Mouse (Mus musculus): ENCODE results near the gene Fam210b.

Gene Fam210b

DNA sequence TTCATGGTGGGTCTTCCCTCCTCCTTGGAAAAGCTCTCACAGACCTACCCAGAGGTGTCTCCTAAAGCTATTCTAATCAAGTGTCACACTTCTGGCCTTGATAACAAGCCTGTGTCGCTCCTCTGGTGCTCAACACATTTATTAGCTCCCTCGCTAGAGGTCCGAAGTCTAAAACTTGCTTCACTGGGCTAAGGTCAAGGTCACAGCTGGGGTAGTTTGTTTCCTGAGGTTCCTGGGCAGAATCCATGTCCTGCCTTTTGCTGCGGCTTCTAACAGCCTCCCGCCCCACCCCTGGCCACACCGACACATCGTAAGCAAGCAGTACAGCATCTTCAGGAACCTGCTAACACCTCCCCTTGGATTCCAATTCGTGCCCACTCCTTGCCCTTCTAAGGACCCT is 5.4 kb downstream of the Fam210b start:
- DNase-seq, result no peak

DNA sequence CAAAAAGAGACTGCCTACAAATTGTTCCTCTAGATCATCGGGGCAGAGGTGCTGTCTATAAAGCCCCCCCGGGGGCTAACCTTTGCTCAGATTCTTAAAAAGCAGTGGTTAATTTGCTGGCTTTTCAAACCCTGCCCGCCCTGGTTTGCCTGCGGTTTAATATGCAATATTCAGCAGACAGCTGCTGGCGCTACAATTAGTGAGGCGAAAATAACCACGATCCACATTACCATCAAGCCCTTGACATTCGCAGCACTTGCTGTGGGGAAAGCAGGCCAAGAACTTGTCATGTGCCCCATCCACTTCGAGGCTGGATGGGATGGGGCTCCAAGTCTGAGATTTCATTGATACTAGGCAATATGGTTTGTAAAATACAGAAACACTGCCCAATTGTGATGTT is 7.9 kb downstream of the Fam210b start:
- no peak for DNase-seq

DNA sequence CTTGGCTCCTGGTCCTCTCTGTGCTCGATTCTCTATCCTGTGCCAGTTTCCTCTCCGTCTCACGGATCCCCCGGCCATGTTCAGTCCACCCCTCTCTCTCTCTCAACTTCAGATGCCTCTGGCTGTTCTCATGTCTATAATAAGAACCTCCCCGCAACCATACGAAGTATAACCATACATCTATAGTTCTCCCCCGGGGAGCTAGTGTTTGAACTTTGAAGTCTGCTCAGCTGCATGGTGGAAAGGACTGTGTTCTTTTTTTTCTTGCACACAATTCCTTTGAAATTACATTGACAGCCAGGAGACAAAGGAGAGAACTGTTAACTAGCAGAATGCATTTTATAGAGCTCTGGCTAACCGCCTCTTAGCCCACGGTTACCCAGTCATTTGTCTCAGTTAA is 9.4 kb downstream of the Fam210b start:
- no peak for DNase-seq

DNA sequence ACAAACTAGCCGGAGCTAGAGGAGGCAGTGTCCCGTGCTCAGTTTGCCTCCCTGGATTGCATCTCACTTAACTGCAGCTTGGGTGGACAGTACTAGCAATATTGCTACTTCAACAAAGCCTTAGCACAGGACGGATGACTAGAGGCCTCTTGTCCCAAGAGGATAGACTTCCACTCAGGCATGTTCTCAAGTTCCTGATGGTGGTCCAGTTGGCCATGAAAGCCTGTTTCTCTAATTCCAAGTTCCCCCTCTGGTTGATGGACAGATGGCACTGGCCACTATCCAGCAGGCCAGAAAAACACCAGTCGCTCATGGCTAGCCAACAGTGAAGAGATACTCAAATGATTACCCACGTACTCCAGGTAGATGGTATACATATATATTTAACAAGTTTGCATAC is 10.5 kb downstream of the Fam210b start:
- DNase-seq, result no peak

DNA sequence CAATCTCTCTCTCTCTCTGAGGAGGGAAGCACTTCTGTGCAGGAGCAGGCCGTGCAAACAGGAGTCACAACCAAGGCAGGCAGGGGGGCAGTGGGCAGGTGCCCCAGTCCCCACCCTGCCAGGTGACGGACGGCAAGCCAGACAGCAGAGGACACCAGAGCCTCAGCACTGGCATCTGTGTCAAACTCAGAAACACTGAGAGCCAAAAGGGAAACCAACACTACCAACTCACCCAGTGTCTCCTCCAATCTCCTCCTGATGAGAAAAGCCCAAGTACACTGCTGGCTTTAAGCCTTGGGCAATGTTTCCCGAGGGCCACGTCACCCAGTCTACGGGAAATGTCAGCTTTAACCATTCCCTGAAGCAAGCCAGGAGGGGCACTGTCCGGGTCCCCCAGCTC is 17.8 kb downstream of the Fam210b start:
- DNase-seq, result no peak

DNA sequence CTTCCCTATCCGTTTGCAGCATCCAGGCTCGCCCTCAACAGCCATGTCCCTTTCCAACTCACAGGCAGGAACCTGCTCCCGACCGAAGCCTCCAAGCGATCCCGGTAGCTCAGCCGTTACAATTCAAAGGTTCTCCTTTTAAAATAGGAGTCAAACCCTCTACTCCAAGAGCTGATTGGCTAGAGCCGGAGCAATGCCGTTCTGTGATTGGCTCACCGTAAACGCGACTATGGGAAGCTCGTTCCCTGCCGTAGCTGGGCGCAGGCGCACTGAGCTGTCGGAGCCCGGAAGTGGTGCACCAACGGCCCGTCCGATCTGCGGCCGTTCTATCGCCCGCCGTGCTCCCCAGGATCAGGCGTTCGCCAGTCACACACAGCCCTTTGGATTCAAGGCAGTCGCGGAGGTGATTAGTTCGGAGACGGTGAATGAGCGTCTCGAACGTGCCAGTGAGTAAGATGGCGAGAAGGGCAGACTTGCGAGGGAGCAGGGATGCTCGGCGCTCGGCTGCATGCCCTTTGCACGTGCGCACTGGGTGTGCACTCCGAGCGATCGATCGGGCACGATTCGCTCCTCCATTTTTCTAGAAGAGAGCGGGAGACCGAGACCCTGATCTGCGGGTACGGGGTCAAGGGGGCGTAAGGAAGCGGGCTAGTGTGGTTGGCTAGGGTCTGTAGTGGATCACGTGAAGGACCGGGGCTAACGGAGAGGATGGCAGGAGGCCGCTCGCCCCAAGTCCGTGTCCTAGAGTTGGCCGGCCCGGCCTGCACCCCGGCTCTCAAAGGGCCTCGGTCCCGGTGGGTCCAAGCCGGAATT is 25.3 kb downstream of the Fam210b start, which contains the start of the genes Aurka and Cstf1:
Aurka (minus strand) TSS at position 125 of the 813 bp plus-strand sequence.
Cstf1 (plus strand) TSS at position 271 of the 813 bp plus-strand sequence.
- peak; percentile 97 to 98 for DNase-seq

DNA sequence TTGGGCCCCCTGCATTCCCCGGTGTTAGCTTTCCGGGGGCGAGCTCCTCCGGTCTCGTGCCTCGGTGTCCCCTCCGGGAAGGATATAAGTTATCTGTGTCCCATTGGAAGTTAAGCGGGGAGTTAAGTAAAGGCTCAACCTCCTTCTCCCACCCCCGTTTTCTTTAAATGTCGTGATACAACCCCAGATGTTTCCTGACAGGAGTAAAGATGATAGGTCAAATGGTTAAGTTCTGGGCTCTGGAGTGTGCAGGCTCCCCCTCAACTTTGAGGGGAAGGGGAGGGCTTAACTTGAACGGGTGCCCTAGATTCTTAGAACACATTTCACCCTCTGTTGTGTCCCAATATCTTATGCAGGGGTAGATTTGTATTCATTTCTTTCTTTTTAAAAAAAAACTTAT is 25.9 kb downstream of the Fam210b start:
- DNase-seq, result no peak

DNA sequence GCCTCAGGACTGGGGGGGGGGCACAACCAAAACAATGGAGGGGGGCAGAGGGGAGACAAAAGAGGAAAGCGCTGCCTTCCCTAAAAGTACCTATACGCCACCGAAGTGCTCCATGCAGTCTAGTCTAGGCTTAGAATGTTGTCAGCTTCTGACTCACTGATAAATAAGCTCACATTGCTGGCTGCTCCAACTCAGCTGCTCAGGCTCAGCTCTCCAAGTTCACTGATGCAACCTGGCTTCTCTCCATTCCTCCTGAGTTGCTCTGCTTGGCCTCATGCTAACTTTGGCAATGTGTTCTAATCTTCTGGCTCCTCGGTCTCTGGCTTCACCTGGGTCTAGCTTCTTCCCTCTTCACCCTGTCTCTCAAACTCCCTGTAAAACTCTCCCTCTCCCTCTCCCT is 31.2 kb downstream of the Fam210b start:
- DNase-seq, result no peak

DNA sequence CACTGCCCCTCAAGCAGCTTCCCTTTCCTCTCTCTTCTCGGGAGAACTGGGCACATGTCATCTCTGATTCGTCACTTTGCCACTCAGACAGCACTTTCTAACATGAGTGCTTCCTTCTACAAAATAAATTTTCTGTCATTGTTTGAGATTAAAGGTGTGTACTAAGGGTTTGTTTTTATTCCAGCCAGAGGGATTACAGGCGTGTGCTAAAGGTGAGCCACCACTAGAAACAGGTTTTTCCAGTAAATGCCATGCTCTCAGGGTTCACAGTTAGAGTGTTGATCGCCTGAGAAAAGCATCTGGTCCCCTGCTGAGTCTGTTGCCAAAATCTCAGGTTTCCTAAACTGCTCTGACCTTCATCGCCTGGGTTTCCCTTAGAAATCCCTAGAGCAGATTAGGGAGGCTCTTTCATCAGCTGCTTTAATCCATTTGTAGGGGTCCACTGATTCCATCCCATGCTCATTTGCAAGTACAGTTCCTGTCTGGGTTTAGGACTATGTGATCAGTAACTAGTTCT is 31.7 kb downstream of the Fam210b start:
- no peak for DNase-seq

DNA sequence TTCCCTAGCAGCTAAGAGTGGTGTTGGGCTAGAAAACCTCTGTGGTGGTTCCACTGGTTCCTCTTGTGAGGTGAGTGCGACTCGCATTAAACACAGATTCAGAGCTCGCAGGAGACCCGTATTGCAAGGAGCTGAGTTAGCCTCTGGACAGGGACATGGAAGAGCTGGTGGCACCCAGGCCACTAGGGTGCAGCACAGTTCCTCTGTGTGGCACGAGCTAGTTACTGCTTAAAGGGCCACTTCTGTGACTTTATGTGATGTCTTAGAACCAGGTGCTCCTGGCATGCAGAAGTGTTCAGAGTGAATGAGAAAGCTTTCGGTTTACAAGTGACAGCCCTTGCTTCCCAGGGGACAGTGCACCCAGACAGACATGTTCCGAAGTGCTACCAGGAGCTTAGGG is 33.0 kb downstream of the Fam210b start:
- DNase-seq, result peak; percentile 49 to 52

DNA sequence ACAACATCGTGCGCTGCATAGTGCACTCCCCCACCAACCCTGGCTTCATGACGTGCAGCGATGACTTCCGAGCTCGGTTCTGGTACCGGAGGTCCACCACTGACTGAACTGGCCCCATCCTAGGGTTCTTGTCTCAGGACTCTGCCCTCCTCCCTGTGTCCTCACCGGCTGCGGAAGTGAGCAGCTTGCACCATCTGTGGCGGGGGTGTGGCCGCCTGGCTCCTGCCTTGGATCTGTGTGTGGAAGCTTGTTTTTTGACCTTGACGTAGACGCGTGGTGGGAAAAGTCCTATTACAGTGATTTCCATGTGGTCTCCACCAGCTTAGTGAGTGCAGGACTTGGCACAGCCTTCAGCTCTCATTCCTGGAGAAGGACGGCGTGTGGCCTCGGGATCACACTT is 35.1 kb downstream of the Fam210b start:
- DNase-seq, result no peak

DNA sequence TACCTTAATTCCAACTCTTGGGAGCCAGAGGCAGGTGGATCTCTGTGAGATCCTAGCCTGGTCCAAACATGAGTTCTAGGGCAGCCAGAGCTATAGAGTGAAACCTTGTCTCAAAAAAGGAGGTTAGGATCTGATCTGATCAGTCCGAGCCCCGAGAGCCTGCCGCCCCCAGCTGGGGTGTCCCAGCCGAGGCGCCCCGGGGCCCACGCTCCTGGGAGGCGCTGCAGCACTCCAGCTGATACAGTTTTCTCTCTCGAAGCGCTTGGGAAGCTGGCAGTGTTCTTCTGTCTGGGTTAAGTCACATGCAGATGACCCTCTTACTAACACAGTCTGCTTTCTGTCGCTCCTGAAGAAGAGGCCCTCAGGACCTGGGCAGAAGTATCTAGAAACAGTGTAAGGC is 36.0 kb downstream of the Fam210b start:
- DNase-seq, result no peak

DNA sequence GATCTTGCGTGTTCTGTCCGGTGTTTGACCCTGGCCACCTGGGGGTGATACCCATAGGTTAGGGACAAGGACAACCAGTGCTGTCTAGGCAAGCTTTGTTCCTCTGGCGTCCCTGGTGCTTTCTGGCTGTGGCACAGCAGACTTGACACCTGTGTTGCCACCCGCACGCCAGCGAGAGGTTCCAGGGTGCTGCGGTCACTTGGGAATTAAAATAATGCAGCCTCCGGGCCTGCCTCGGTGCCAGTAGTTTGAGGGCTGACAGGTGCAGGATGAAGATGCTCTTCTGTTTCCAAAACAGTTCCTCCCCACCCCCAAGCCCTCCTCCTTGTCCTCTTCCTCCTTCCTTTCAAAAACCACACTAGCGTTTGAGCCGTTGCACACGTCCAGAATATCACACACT is 36.5 kb downstream of the Fam210b start:
- DNase-seq, result no peak

DNA sequence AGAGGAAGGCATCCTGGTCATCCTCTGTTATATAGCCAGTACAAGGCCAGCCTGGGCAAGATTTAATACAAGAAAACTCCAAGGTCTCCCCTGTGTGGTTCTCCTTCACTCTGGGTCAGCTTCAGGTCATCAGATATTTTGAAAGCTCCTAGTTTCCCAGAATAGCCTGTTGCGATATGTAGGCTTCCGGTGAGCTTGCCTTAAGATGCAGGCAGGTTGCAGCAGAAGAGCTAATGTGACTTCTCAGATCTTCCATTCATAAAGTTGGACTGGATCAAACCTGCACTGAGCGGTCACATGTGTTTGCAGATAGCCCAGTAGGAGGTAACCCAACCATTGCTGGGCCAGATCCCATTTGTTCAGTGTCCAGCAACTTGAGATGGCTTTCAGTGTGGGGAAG is 39.4 kb downstream of the Fam210b start:
- no peak for DNase-seq

DNA sequence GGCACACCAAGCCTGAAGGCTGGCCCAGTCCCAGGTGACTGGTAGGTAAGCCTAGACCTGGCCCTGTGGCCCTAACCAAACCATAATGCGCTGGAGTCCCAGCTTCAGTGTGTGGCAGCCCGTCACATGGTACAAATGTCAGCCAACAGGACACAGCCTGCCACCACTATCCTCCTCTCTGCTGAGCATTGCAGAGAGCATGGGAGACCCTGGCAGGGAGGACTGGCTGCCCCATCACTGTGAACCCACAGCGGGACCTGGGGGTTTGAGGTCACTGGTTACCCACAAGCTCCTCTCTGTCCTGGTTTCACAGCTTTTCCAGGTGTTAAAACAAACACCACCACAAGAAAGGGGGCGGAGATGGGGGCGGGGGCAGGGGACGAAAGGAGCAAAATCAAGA is 45.0 kb downstream of the Fam210b start:
- peak in 1 of 2 experiments; percentile 21 for DNase-seq

DNA sequence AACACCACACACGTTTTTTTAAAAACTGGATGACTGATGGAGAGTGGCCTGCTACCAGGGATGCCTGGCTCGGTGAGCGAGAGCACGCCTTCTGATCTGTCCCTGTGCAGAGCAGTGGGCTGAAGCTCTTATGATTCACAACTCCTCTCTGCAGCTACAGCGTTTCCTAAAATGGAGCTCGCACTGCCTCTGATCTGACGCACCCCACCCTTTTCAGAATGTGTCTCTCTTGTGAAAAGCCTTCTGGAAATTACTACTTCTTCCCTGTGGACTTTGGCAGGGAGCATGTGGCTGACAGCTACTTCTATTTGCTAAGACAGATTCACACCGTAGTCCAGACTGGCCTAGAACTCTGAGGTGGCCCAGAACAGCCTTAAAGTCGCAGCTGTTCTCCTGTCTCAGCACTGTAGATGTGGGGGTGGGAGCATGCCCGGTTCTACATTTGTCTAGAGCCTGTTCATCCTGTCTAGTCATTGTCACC is 46.7 kb downstream of the Fam210b start:
- DNase-seq, result no peak

DNA sequence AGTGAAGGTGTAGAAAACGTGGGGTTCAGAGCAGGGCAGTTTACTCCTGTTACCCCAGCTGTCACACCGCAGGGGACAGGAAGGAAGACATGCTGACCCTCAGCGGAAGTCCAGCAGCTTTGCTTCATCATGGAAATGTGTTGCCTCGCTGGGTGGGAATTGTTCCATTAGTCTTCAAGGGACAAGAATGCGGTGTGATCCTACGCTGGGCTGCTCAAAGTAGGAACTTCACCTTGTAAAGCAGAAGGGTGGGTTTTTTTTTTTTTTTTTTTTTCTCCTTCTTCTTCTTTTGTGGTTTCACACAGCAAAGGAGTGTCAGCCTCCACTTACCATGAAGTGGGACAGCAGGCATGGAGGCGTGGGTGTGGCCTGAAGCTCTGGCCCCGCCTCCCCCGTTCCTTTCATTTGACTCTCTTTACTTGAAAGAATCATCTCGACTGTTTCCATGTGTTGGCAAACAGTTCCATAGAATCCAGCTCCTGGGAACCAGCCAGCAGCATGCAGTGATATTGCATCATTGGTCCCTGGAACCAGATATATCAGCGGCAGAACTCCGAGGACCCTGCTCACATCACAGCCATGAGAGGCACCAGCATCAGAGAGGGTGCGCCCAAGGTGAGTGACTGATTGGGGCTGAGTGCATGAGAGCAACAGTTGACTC is 48.2 kb downstream of the Fam210b start, which contains the start of gene Cass4:
Cass4 (plus strand) TSS at position 404 of the 661 bp plus-strand sequence.
- DNase-seq, result peak in 1 of 2 experiments; percentile 18

DNA sequence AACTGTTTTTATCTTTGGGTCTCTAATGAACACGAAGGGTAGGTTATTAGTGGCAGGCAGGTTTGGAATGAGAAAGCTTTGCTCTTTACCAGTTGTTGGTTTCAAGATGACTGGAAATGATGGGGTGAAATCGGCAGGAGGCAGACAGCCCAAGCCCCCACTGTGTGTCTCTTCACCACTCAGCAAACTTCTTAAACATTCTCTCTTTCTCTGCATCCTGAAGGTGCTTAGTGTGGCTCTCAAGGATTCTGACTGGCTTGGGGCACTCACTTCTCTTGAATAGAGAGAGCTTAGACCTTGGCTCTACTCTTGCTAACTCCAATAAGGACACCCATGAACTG is 48.7 kb downstream of the Fam210b start:
- no peak for DNase-seq

DNA sequence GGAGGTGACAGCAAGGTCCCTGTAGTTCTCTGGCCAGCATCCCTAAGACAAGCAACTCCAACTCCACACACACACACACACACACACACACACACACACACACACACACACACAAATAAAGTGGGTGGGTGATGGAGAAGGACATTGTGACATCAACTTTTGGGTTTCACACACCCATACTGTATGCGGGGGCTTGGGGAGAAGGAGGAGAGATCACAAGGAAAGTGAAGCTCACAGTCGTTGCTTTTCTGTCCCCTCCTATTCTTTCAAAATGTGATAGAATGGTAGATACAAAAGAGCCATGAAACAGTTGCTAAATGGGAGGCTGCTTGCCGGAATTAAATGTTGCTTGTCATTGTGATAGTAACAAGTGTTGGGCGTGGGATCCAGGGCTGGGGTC is 49.3 kb downstream of the Fam210b start:
- no peak for DNase-seq

DNA sequence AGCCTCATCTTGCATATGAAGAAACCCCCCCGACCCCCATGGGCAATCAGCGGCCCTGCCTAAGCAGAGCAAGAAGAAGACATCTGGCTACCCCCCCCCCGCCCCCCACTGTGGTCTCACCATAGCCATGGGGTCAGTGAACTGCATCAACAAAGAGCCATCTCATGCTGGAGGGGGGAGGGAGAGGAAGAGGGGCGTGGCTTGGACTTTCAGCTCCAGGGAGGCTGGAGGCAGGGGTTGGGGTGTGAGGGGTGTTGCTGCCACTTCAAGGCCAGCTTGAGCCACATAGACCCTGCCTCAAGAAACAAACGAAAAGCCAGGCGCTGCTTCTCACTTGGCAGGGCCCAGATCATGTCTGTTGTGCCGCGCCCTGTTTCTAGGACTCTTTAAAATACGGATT is 50.6 kb downstream of the Fam210b start:
- no peak for DNase-seq

DNA sequence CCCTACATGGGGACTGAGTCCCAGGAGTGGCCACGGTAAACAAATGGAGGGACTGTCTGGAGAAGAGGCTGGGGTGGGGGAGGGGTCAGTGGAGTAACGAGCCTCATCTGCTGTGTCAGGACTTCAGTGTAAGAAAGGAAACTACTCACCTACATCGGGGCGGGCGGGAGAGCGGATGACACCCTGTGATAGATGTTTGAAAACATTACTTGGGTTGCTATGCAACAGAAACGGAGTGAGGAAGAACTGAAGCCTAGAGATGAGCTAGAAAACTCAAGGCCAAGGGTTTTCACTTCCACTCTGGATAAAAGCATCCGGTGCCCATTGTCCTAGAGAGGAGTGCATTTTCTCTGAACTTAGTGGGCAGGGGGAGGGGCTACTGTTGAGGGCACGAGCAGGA is 54.5 kb downstream of the Fam210b start:
- no peak for DNase-seq

DNA sequence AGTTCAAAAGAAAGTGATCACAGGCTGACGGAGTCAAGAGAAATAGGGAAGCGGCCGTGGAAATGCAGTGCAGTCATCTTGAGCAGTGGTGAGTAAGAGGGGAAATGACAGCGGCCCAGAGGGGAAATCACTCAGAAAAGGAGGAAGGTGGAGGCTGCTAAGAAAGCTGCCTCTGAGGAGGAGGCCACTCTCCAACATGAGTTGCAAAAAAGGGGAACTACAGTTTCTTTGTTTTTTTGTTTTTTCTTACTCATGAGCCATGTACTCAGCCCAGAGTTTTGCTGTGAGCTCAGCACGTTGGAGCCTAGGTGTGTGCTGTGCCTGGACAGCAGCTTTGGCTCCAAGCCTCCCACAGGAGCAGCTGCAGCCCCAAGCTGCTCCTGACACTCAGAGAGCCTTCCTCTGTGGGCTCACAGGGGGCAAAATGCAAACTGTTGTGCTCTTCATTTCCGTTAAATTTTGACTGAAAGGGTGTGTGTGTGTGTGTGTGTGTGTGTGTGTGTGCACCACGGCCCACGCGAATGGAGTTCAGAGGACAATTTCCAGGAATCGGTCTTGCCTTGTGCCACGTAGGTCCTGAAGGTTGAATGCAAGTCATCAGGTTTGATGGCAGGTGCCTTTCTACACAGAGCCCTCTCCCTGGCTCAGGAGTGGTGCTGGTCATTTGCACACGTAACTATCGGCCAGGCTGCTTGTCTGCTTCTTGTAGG is 55.9 kb downstream of the Fam210b start:
- DNase-seq, result no peak

DNA sequence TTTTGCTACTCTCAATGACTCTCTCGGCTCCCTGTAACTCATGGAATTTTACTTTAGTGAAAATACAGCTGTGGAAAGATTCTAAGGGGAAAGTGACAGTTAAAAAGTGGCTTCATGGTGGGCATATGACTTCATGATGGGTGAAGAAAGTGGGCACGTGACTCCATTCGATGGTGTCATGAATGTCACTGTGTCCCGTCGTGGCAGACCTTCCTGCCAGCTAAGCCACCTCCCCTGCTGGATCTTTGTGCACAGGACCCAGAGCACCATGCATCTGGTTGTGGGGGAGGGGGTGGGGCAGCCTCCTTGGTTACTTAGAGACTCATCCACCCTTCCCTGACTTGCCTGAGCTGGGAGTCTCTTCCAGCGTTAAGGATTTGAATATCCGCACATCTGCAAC is 58.9 kb downstream of the Fam210b start:
- DNase-seq, result no peak

All from kidney, postnatal 25 days (tissue).